In genomic region chr11:55039591-55039990, GRCm38 (mm10) we compare ENCODE assay signal across 8 mouse cellular contexts. TPM values are rescaled to one million over a fixed set of nuclear protein-coding genes. Genes with fewer than 3 reads are reported as not detected.
DNase-seq lines count a peak whose midpoint lies in the region; ATAC-seq and TF ChIP-seq lines count a peak whose summit lies in the region.
"Had no signal": no experiment of that assay in that cellular context is flagged by ENCODE, and none has a peak within 500 bp of the region (broad histone marks: within the 10 kb centered on the region; RNA-seq: fewer than 3 reads in every experiment).

No protein-coding gene starts in this region.

- H3K9me3 ChIP-seq in midbrain, embryonic 14.5 days (ENCODE audit: control insufficient read depth, low read length): no peaks in the 10 kb centered on the region

- ATAC-seq in Patski: peak; percentile 70
- ATAC-seq in midbrain, embryonic 14.5 days (ENCODE audit: low FRiP score, low TSS enrichment): no peak

- no peaks in the 10 kb centered on the region for H3K27me3 ChIP-seq in Patski
- no peaks in the 10 kb centered on the region for H3K27me3 ChIP-seq in cerebellum, adult 2 months (ENCODE audit: control insufficient read depth, insufficient read depth, low read length)
- no peaks in the 10 kb centered on the region for H3K27me3 ChIP-seq in midbrain, embryonic 14.5 days (ENCODE audit: control insufficient read depth, insufficient read depth, low read length)
- H3K27me3 ChIP-seq in spleen, adult 2 months (ENCODE audit: control insufficient read depth, insufficient read depth, low read length): no peaks in the 10 kb centered on the region

- H3K4me3 ChIP-seq in cerebellum, adult 2 months (replicated peaks; ENCODE audit: insufficient read depth, low read depth, low read length): no peak overlapping the region
- no peak overlapping the region for H3K4me3 ChIP-seq in midbrain, embryonic 14.5 days (replicated peaks; ENCODE audit: low read depth, low read length)
- no peak overlapping the region for H3K4me3 ChIP-seq in spleen, adult 2 months (ENCODE audit: extremely low read depth, insufficient read depth, insufficient read length)
- H3K4me3 ChIP-seq: myocyte had no signal

- no peak for TF ChIP-seq POLR2A in cerebellum, adult 2 months (IDR thresholded peaks at IDR 0.05; ENCODE audit: borderline replicate concordance, insufficient read depth, low read length)
- no peak for TF ChIP-seq POLR2A in spleen, adult 2 months (IDR thresholded peaks at IDR 0.05; ENCODE audit: low read depth, low read length)

- H3K27ac ChIP-seq in cerebellum, adult 2 months (ENCODE audit: insufficient read depth, low read length): no peak overlapping the region
- H3K27ac ChIP-seq in midbrain, embryonic 14.5 days (replicated peaks; ENCODE audit: low read depth, low read length): no peak overlapping the region
- H3K27ac ChIP-seq in spleen, adult 2 months (ENCODE audit: insufficient read depth, low read length): no peak overlapping the region

- no peaks in the 10 kb centered on the region for H3K36me3 ChIP-seq in midbrain, embryonic 14.5 days (ENCODE audit: control insufficient read depth, insufficient read depth, low read length)
- no peaks in the 10 kb centered on the region for H3K36me3 ChIP-seq in spleen, adult 2 months (ENCODE audit: control insufficient read depth, insufficient read depth, low read length)

- intact Hi-C loops in left cerebral cortex, postnatal 25 days (cut with DNase I): loop anchor here (1.0 to 5.0 kb wide), 2 partner anchors 41 to 157 kb away; no protein-coding TSS in a partner anchor

- TF ChIP-seq CTCF in Patski (IDR thresholded peaks at IDR 0.05): peak; percentile 96
- TF ChIP-seq CTCF in cerebellum, adult 2 months (IDR thresholded peaks at IDR 0.05; ENCODE audit: borderline replicate concordance, insufficient read depth, low read depth, low read length): peak; percentile 91
- peak; percentile 85 for TF ChIP-seq CTCF in spleen, adult 2 months (IDR thresholded peaks at IDR 0.05; ENCODE audit: extremely low read depth, insufficient read depth, insufficient read length, insufficient replicate concordance)

- no peak overlapping the region for H3K4me2 ChIP-seq in midbrain, embryonic 14.5 days (ENCODE audit: low read length)

- in situ Hi-C loops in Patski (cut with MboI; ENCODE audit: low pct_unique_long_range_greater_than_20kb): no loop called here

- H3K4me1 ChIP-seq in cerebellum, adult 2 months (ENCODE audit: control insufficient read depth, insufficient read depth, low read length): no peaks in the 10 kb centered on the region
- H3K4me1 ChIP-seq in midbrain, embryonic 14.5 days (ENCODE audit: control insufficient read depth, insufficient read depth, low read length): no peaks in the 10 kb centered on the region
- peaks cover 2% of the 10 kb centered on the region; the same call in 1 of the 2 replicates for H3K4me1 ChIP-seq in spleen, adult 2 months (ENCODE audit: control insufficient read depth, insufficient read depth, insufficient read length)

- POLR2A ChIA-PET in Patski (lab: Charles Lee): interaction anchor here (0.7 kb wide), 1 partner anchor 40 kb away, joined by 4 read pairs; no protein-coding TSS in a partner anchor

- no peak for DNase-seq in Patski (ENCODE audit: low read depth, low spot score)
- peak; percentile 62 to 77 for DNase-seq in cerebellum, adult 2 months
- DNase-seq in forelimb bud, embryonic 11.5 days (ENCODE audit: low read depth, low spot score): peak; percentile 75
- DNase-seq in induced T-regulatory cell, adult 2 months (ENCODE audit: low read depth): peak; percentile 91
- peak; percentile 76 to 77 for DNase-seq in left cerebral cortex, postnatal 25 days (ENCODE audit: low spot score in 2 of 2)
- DNase-seq in midbrain, embryonic 14.5 days: peak; percentile 85
- DNase-seq in spleen, adult 2 months (ENCODE audit: low read depth in 1 of 2, low spot score in 2 of 2): peak; percentile 33 to 81

- CTCF ChIA-PET in Patski (lab: Charles Lee): interaction anchor here (0.8 to 1.0 kb wide), 2 partner anchors 109 to 111 kb away, joined by 3 read pairs; no protein-coding TSS in a partner anchor

- 9% methylated on average over 9 of the region's 9 CpGs for WGBS in cerebellum, adult 2 months
- WGBS in midbrain, embryonic 14.5 days: 12% methylated on average over 9 of the region's 9 CpGs
- 2% methylated on average over 9 of the region's 9 CpGs for WGBS in spleen, adult 2 months

- H3K9ac ChIP-seq in midbrain, embryonic 14.5 days (replicated peaks; ENCODE audit: low read length): no peak overlapping the region

RNA-seq across cellular contexts. Expression of gene Anxa6, which starts 6.3 kb away (rescaled TPM):
- polyA plus RNA-seq in Patski (2021): 333 TPM
- 131 and 141 TPM in 2 replicates for polyA plus RNA-seq in cerebellum, adult 2 months (2012; rRNA removed)
- total RNA-seq in left cerebral cortex, postnatal 25 days (2021): 10 to 100 TPM; 81.1 to 89.5 TPM
- polyA plus RNA-seq in midbrain, embryonic 14.5 days (2014; fragmentation: Nextera tagmentation; extraction: Ambion mirVana): 14.3 and 38.3 TPM in 2 replicates
- polyA plus RNA-seq in spleen, adult 2 months (2012; rRNA removed): 104 and 116 TPM in 2 replicates

RNA-seq across cellular contexts. Expression of gene Ccdc69, which starts 38.3 kb away (rescaled TPM):
- not detected for polyA plus RNA-seq in Patski (2021)
- 5.4 and 6.1 TPM in 2 replicates for polyA plus RNA-seq in cerebellum, adult 2 months (2012; rRNA removed)
- total RNA-seq in left cerebral cortex, postnatal 25 days (2021): under 1 TPM; 0.32 to 0.37 TPM
- 0.14 and 0.26 TPM in 2 replicates for polyA plus RNA-seq in midbrain, embryonic 14.5 days (2014; fragmentation: Nextera tagmentation; extraction: Ambion mirVana)
- polyA plus RNA-seq in spleen, adult 2 months (2012; rRNA removed): 8.9 and 10.6 TPM in 2 replicates

RNA-seq across cellular contexts. Expression of gene Gm2a, which starts 58.3 kb away (rescaled TPM):
- polyA plus RNA-seq in Patski (2021): 51.9 TPM
- 47.0 and 53.0 TPM in 2 replicates for polyA plus RNA-seq in cerebellum, adult 2 months (2012; rRNA removed)
- 10 to 100 TPM; 38.4 to 41.4 TPM for total RNA-seq in left cerebral cortex, postnatal 25 days (2021)
- polyA plus RNA-seq in midbrain, embryonic 14.5 days (2014; fragmentation: Nextera tagmentation; extraction: Ambion mirVana): 23.4 and 23.6 TPM in 2 replicates
- polyA plus RNA-seq in spleen, adult 2 months (2012; rRNA removed): 98.3 and 128 TPM in 2 replicates
